Mouse (Mus musculus): ENCODE data around the gene F2rl2.

Gene F2rl2

DNA sequence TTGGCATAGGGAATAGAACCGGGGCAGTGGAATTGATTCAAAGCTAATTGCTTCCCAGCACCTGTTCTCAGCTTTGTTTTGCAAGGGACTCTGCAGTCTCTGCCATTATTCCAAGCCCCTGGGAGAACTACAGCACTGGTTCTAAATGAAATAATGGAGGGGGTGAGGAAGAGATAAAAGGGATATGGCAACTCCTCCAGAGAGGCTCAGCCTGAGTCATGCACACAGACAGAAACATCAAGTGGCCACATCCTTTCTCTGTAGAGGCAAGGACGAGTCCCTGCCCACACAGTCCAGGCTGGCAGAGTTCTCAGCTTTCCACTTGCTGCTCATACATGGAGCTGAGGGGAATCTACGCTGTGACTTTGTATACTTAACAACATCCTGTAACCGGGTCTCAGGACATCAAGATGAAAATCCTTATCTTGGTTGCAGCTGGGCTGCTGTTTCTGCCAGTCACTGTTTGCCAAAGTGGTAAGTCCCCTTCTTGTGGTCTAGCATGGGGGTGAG is at the start of gene F2rl2:
Gene F2rl2, plus strand, starts transcription at position 200 of the 510 bp plus-strand sequence.
- no peak for DNase-seq

DNA sequence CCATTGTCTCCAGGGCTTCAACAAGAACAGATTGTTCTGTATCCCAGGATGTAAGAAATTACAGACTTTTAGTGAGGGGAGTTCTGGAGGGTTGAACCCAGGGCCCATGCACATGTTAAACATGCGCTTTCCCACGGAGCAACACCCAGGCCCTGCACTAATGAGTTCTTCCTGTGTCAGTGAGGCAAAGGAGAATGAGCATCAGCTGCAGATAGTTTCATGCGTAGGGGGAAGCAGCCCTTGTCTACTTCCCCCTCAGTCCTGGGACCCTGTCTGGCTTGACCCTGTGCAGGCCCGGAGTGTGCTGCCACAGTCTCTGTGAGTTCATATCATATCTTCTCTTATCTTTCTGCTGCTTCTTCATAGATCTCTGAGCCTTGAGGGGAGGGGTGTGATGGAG is 49.4 kb upstream of the F2rl2 start:
- DNase-seq = no peak

DNA sequence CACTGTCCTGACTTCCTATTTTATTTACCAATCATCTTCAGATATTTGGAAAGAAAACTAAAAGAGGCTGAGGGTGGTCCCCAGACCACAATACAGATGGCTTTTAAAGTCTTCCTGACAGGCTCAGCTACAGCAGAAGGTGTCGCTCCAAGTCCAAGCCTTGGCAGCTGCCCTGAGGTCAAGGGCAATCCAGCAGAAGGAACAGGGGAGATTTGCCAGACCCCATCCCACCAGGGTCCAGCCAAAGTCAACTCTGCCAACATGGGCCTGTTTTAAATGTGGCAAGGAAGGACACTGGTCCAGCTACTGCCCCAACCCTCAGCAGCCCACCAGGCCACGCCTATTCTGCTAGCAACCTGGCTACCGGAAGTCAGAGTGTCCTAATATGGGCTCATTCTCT is 46.7 kb upstream of the F2rl2 start:
- no peak for DNase-seq

DNA sequence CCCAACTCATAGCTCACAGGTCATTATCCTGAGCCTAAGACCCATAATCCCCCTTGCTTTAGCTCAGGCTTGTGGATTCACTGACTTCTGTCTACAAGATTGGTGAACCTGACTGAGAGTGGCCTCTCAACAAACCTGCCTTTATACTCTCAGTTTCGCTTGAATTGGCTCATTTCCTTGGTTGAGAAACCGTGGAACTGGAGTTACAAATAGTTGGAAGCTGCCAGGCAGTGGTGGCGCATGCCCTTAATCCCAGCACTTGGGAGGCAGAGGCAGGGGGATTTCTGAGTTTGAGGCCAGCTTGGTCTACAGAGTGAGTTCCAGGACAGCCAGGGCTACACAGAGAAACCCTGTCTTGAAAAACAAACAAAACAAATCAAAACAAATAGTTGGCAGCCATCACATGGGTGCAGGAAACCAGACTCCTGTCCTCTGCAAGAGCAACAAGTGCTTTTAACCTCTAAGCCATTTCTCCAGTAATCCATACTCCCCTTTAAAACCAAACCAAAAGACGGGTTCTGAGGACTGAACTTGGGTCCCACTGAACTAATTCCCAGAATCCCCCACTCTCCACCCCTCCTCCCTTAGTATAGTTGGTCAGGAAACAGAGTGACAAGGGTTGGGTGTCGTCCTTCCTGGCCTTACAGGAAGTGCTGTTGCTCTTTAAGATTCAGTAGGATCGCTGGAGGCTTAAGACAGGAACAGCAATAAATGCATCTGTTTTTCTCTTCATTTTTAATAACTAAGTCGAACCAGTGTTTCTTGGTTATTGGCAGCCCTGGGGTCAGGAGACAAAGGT is 44.6 kb upstream of the F2rl2 start:
- peak; percentile 37 for DNase-seq

DNA sequence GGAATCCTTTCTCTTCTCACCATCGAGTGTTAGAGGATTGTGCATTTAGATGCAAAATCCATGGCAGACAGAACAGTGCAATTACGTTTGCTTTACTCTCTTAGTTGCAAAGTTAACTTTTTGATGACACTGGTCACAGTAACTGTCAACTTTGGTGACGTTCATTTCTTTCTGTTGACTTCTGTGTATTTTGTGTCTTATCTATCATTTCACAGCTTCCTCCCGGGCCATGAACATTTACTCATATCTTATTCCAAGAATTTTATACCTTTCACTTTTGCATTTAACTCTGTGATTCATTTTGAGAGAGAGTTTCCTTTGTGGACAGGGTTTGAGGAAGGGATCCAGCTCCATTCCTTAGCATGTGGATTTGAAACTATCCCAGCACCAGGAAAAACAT is 43.0 kb upstream of the F2rl2 start:
- DNase-seq = no peak

DNA sequence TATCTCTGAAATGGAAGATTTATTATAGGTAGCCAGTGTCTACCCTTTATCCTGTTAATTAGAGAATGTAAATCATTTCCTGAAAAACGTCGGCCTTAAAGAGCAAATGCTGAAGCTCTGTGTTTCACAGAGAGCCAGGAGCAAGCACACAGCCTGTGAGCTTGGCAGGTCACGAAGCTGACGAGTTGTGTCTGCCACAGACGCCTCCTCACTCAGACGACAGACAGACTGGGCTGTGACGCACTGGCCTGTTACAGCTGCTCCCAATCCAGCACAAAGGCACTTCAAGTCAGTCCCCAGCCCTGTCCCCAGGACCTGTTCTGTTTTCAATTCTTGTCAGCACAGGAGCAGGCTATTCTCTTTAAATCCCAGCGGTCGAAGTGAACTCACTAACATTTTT is 41.4 kb upstream of the F2rl2 start:
- peak; percentile 46 for DNase-seq

DNA sequence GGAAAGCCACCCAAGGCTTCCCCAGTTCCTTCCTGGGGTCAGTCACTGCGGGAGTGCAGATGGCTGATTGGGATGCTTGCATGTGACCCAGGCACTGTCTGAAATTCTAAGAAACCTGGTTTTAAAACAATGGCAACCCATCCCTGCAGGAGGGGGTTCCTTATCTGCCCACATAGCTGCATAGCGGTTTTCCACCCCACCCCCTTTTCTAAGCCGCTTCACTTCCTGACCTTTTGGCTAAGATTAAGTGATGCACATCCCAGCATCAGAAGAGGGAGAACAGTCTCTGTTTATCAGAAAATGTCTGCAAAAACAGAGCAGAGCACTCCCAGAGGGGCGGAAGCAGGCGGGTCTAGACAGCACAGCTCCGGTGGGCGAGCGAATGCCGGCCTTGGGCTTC is 39.5 kb upstream of the F2rl2 start:
- DNase-seq = no peak

DNA sequence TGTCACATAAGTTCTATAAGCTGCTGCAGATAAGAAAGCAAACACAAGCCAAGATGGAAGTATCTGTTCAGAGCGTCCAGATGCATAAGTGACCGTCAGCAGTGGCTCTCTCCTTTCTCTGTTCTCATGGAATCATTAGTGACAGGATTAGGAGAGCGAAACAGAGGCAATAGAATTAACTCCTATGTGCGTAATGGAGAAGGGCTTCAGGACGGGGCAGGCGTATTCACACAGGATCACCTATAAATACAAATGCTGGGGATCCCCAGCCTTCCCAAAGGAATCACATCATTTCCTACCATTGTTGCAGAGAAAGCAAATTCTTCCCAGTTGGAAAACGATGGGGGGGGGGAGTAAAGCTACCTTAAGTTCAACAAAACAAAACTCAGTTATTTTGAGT is 37.2 kb upstream of the F2rl2 start:
- peak; percentile 35 for DNase-seq

DNA sequence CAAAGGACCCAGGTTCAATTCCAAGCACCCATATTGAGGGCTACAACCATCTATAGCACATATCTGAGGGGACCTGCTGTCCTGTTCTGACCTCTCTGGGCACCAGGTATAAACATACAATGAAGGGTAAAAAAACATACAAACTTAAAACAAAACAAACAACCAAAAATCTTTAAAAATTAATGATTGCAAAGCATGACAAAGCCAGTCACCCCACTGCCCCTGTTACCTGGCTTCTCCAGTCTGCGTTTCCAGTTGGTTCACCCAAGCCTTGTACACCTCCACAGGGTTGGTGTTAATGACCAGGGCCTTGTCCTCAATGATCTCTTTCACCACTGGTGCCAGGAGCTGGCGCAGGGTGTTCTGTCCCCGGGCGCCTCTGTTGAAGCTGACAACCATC is 32.8 kb upstream of the F2rl2 start:
- DNase-seq = no peak

DNA sequence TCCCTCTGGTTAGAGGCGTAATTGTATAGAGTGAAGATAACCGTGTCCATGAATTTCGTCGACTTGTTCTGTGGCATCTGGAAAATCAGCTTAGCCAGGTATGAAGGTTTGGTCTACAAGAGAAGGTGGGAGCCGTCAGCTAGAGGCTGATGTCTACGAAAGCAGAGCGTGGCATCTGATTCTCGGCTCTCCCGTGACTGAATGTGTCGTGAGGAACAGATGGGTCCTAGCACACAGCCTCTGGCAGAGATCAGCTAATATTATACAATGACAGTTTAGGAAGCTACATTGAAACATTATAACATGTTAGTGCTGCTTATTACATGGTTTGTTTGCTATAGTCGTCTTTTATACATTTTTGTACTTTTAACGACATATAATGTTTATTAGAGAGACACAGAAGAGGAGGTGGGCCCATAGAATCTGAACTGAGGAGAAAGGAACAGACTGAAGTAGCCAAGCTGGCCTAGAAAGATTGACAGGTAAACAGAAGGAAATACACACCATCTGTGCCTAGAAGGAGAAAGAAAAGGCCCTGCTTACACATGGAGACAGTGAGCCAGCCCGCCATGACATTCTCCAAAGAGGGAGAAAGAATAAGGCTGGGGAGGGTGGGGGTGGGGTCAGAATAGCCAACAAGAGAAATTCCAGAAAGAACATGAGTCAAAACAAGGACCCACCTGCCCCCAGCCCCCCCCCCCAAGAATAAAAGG is 30.9 kb upstream of the F2rl2 start:
- DNase-seq = no peak

DNA sequence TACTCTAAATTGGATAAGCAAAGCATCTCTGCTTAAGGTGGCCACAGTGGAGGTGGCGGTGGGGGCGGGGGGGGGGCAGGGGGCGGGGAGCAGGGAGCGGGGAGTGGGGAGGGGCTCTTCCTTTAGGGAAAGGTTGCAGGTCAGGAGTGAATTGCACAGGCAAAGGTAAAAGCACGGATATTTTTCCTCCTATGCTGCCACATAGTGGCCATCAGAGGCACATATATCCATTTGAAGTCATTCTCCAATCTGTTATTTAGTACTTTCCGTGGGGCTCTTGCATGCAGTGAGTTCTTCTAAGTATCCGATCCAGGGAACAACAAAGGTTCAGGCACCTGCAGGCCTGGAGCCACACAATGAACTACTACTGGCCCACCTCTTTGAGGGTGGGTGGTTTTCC is 29.4 kb upstream of the F2rl2 start:
- DNase-seq = no peak

DNA sequence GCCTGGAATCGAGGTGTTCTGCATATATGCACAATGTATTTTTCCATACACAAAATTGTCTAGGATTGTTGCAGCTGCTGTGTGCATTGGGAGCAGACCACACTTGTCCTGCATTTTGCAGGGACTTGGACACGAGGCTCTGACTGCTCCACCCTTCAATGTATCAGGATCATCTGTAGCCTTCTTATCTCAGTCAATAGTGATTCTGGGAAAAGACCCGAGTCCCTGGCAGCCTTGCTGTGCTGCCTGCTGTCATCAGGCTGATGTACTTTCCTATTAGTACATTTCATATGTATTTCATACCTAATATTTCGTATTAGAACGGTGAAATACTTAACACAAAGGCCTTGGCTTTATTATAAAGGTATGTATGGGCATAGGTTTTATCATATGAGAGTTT is 26.1 kb upstream of the F2rl2 start:
- DNase-seq = no peak

DNA sequence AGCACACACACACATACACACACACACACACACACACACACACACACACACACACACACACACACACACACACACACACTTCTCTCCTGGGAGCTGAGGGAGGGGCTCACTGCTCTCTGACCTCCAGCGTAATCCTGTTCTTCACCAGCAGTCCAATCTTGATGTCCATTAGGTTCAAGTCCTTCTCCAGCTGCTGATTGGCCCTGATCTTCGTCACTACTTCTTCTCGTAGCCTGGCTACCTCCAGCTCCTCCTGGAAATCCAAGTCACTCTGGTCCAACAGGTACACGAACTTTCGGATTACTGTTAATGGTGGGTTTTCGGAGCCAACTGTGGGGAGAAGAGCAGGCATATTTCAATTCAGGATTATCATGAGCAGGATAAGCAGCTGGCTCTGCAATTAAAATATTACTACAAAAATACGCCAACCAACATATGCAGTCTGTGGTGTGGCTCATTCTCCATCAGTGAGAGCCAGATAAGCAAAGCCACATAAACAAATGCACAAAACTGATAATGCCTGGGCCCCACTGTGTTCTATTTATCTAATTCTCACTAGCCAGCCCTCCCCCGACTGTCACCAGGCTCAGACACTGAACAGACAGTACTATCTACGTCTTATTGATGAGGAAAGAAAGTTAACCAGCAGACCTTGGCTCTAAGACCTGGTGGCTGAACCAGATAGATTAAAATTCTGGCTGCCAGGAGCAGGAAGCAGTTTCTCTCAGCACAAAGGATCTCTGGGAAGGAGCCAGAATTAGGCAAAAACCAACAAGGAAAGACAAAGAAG is 25.4 kb upstream of the F2rl2 start:
- DNase-seq = no peak

DNA sequence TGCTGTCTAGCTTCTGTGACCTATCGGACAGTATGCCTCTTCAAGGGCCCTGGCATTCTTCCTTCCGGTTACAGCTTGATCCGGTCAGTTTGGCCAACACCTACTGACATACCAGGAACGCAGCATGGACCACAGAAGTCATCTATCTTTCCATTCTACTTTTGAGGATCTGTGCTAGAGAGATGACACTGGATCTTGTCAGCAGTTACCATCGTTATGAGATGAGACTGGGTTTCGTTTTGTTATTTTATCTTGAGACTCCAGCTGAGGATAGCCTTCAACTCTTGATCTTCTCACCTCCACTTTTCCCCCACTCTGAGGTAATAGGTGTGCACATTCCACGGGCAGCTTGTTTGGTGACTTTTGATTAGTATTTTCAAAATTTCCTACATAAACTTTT is 24.3 kb upstream of the F2rl2 start:
- DNase-seq = no peak

DNA sequence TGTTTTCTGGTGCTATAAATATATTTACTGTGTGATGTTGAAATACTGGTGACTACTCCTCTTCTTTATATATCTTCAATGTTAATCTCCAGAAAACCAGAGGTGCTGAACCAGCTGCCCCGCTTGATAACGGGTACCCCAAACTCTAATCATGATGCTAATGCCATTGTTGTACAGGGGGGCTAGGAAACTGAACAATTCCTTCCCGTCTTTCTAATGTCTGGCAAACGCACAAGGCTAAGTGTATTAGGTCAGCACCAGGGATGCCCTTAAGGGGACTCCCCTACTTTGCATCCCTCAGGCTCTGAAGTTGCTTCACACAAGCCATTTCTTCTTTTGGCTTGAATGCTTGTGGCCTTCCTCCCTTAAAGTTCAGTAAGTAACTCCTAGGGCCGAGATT is 17.6 kb upstream of the F2rl2 start:
- no peak for DNase-seq

DNA sequence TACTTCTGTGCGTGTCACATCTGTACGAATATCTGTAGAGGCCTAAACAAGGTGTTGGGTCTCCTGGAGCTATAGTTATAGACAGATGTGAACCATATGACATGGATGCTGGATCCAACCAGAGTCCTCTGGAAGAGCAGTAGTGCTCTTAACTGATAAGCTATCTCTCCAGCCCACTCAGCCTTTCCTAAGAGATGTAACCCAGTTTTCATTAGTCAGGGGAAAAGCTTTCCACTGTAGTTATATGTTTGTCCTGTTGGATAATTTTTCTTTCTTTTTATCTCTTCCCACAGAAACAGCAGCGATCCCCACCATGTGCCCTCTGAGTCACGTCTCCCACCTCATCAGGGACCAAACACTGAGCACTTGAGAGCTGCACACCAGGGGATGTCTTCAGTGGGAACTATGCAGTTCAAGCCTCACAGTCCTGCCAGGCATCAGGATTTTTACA is 17.1 kb upstream of the F2rl2 start:
- DNase-seq = no peak

DNA sequence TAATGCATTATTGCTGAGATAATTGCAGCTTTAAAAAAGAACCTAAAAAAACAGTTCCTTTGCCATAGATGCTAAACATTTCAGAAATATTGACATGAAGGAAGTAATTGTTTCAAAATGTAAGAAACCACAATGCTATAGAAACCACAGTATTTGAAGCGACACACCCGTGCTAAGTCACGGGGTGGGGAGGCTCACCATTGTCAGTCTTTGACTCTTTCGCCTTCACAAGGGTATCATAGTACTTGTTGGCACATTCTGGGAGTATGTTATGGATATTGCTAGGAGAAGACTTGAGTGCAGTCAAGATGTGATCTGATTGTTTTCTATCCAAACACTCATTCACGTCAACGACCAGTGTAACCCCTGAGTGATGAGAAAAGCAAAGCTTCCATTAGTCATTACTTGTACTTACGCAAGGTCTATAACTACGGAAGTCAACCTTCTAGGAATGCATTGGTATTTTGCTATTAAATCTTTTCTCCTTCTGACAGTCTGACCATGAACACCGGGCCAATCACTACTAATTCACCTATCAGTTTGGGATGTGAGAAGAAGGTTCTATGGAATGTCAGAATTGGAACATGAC is 11.9 kb upstream of the F2rl2 start:
- DNase-seq = no peak

DNA sequence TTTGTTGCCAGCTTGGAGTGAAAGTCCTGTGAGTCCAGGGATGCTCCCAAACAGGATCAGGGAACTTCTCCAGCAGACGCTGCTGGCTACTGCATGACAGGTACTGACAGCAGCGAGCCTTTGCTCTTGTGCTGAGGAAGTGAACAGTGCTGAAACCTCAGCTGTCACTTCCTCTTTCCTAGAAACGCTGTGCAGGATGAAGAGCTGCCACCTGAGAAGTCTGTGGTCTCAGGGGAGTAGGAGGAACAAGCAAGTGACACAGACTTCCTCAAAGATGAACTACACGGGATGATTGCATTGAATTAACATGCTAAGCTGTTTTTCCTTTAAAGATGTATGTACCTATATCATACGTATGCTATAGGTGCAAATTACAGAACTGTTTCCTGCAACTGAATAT is 10.9 kb upstream of the F2rl2 start:
- DNase-seq = no peak

DNA sequence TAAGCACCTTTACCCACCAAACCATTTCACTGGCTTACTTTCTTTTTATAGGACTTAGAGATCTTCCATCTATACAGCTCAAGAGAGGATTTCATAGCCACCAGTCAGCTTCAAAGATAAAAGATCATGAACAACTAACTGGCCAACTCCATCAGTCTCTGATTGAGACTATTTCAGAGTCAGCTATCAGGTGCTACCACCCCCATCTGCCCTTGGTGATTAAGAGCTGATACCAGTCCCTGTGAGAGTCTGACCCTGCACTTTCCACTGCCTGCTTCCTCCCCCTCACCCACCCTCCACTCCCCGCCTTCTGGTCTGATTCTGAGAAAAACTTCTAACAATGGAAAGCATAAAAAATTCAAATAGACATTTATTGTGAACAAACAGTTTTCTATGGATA is 8.1 kb upstream of the F2rl2 start:
- DNase-seq = no peak

DNA sequence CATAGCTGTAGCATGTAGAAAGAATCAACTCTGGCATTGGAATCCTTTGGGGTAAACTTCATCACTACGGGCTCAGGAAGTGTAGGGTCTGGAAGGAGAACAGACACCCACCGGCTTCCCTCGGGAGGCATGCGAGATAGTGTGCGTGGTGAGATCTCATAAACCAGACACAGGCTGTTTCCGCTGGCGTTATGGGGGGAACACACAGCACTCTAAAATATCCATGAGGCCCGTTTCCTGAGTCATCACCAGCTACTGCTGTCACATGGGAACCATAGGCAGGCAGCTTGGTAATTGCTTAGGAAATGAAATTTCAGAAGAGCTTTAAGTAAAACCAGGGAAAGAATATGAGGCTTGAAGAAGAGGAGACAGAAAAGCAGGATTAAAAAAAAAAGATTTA is 4.5 kb upstream of the F2rl2 start:
- no peak for DNase-seq

DNA sequence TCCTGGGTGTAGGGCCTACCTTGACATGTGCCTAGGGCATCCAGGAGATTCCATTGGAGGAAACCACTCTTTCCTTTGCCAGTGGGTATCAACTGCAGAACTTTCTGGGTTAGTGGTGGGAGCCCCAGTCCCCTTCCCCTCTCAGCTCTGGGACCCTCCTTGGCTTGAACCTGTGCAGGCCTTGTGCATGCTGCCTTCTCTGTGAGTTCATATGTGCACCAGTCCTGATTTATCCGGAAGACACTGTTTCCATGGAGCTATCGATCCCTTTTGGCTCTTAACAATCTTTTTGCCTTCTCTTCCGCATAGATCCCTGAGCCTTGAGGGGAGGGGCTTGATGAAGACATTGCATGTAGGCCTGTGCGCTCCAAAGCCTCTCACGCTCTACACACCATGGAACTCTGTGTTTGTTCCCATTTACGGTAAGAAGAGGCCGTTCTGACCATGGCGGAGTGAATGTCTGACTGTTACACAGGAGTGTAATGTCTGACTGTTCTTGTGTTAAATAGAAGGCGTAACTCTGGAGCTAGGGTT is 466 bp upstream of the F2rl2 start:
- no peak for DNase-seq

DNA sequence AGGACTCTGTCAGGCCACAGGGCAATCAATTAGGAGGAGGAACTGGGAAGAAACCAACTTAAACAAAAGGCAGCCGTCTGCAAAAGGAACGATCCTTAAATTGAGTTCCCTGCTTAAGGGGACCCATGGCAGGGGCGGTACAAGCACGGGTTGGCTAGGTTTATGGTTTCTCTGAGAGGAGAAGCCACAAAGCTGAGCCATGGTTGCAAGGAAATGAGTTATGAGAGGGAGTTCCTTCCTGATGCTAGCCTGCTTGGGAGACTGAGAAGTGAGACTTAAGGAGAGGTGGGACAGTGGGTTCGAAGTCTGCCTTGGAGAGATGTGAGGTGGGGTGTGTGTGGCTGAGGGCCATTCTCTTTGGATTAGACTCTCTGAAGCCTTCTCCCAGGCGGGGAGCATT is 1.2 kb downstream of the F2rl2 start:
- DNase-seq = no peak

DNA sequence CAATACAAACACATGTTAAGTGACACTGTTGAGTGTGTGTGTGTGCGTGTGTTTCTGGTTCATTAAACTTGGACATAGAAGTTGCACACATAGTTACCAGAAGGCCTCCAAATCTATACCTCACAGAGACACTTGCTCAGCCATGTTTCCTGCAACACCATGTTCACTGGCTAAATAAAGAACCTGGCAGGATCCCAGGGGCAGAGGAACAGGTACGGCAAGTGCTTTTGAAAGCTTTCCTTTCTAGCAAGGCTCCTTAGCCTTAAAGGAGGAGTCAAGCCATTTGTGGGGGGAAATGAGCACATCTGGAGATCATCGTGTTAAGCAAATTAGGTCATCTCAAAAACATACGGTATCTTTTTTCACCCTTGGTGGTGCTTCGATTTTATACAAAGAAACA is 6.7 kb downstream of the F2rl2 start:
- no peak for DNase-seq

Data from kidney, adult 9 months (tissue).